Comparison of ENCODE assay signal across 8 mouse cellular contexts in genomic region chr10:79717640-79718357, GRCm38 (mm10). TPM values are rescaled to one million over a fixed set of nuclear protein-coding genes. Genes with fewer than 3 reads are reported as not detected.
DNase-seq lines count a peak whose midpoint lies in the region; ATAC-seq and TF ChIP-seq lines count a peak whose summit lies in the region.

No protein-coding gene starts in this region.

- peak; percentile 60 for DNase-seq in heart, adult 8-10 months (ENCODE audit: low spot score)
- no peak for DNase-seq in heart, postnatal 25 days (ENCODE audit: low spot score)
- peak; percentile 74 to 79 for DNase-seq in cerebellum, postnatal 10 days
- DNase-seq in gastrocnemius, postnatal 36 days, result peak; percentile 52 to 63
- peak; percentile 76 for DNase-seq in kidney, adult 2 months
- DNase-seq in ovary, postnatal 10 days (ENCODE audit: low spot score), result peak; percentile 69
- no peak for DNase-seq in frontal cortex, postnatal 10 days (ENCODE audit: low spot score in 2 of 2)

- intact Hi-C loops in heart, postnatal 25 days (cut with DNase I), result no loop called here
- intact Hi-C loops in gastrocnemius, postnatal 36 days (cut with DNase I), result no loop called here

- 2% methylated on average over 43 of the region's 43 CpGs for WGBS in kidney, adult 2 months
- 5% methylated on average over 43 of the region's 43 CpGs for whole genome bisulfite sequencing in lung, embryonic 16.5 days

- TF ChIP-seq POLR2A in kidney, adult 2 months (IDR thresholded peaks at IDR 0.05; ENCODE audit: low read depth, low read length), result no peak

- no peaks in the 10 kb centered on the region for H3K9me3 ChIP-seq in lung, embryonic 16.5 days (ENCODE audit: control insufficient read depth, low read length)

- no peak for TF ChIP-seq CTCF in kidney, adult 2 months (conservative IDR thresholded peaks at IDR 0.05; ENCODE audit: insufficient read depth, insufficient read length, low read depth, low read length)

- H3K27me3 ChIP-seq in kidney, adult 2 months (replicated peaks; ENCODE audit: control insufficient read depth, insufficient read depth, low read length), result no peaks in the 10 kb centered on the region
- peaks cover 37% of the 10 kb centered on the region for H3K27me3 ChIP-seq in lung, embryonic 16.5 days (ENCODE audit: control insufficient read depth, insufficient read depth, low read depth, low read length)

- ATAC-seq in lung, embryonic 16.5 days (ENCODE audit: low read depth), result no peak

- no peaks in the 10 kb centered on the region for H3K4me1 ChIP-seq in kidney, adult 2 months (ENCODE audit: control insufficient read depth, insufficient read depth, low read length)
- peaks cover 13% of the 10 kb centered on the region for H3K4me1 ChIP-seq in lung, embryonic 16.5 days (replicated peaks; ENCODE audit: control insufficient read depth, insufficient read depth, low read length)

- H3K27ac ChIP-seq in kidney, adult 2 months (ENCODE audit: insufficient read depth, low read depth, low read length), result no peak overlapping the region
- no peak overlapping the region for H3K27ac ChIP-seq in lung, embryonic 16.5 days (ENCODE audit: low read length)

- H3K4me2 ChIP-seq in lung, embryonic 16.5 days (ENCODE audit: low read depth, low read length), result peak overlapping the region; percentile 79; the same call in 1 of the 2 replicates

- H3K9ac ChIP-seq in lung, embryonic 16.5 days (ENCODE audit: low read length), result no peak overlapping the region

- no peaks in the 10 kb centered on the region for H3K36me3 ChIP-seq in kidney, adult 2 months (ENCODE audit: control insufficient read depth, insufficient read depth, low read length)
- no peaks in the 10 kb centered on the region for H3K36me3 ChIP-seq in lung, embryonic 16.5 days (ENCODE audit: control insufficient read depth, insufficient read depth, low read length)

- H3K4me3 ChIP-seq in kidney, adult 2 months (ENCODE audit: insufficient read depth, low read depth, low read length), result no peak overlapping the region
- peak overlapping the region; percentile 14; the same call in 1 of the 2 replicates for H3K4me3 ChIP-seq in lung, embryonic 16.5 days (ENCODE audit: low read length)

RNA-seq across cellular contexts. Expression of gene Hcn2, which starts 1.4 kb away (rescaled TPM):
- 10 to 100 TPM; 13.7 to 16.7 (median 15.1) TPM for total RNA-seq in heart, adult 8-10 months (2022)
- total RNA-seq in heart, postnatal 25 days (2021), result 10 to 100 TPM; 26.0 to 28.5 TPM
- total RNA-seq in gastrocnemius, postnatal 36 days (2021), result under 1 TPM; 0.72 to 0.79 TPM
- polyA plus RNA-seq in kidney, adult 2 months (2012; rRNA removed), result 1.5 and 1.9 TPM in 2 replicates
- not detected in 2 replicates for polyA plus RNA-seq in lung, embryonic 16.5 days (2015; fragmentation: Nextera tagmentation; extraction: Ambion mirVana)

RNA-seq across cellular contexts. Expression of gene Bsg, which starts 13.5 kb away (rescaled TPM):
- 1,000 to 10,000 TPM; 1,424 to 1,552 (median 1,533) TPM for total RNA-seq in heart, adult 8-10 months (2022)
- 1,000 to 10,000 TPM; 1,236 to 1,242 TPM for total RNA-seq in heart, postnatal 25 days (2021)
- total RNA-seq in gastrocnemius, postnatal 36 days (2021), result 100 to 1,000 TPM; 528 to 635 TPM
- 825 and 914 TPM in 2 replicates for polyA plus RNA-seq in kidney, adult 2 months (2012; rRNA removed)
- 1,174 and 1,330 TPM in 2 replicates for polyA plus RNA-seq in lung, embryonic 16.5 days (2015; fragmentation: Nextera tagmentation; extraction: Ambion mirVana)

RNA-seq across cellular contexts. Expression of gene Polrmt, which starts 28.6 kb away (rescaled TPM):
- 10 to 100 TPM; 41.1 to 54.7 (median 47.0) TPM for total RNA-seq in heart, adult 8-10 months (2022)
- 10 to 100 TPM; 37.0 to 38.6 TPM for total RNA-seq in heart, postnatal 25 days (2021)
- 10 to 100 TPM; 29.4 to 33.2 TPM for total RNA-seq in gastrocnemius, postnatal 36 days (2021)
- 66.3 and 77.9 TPM in 2 replicates for polyA plus RNA-seq in kidney, adult 2 months (2012; rRNA removed)
- 46.2 and 47.8 TPM in 2 replicates for polyA plus RNA-seq in lung, embryonic 16.5 days (2015; fragmentation: Nextera tagmentation; extraction: Ambion mirVana)

RNA-seq across cellular contexts. Expression of gene Gzmm, which starts 29.0 kb away (rescaled TPM):
- 1 to 10 TPM; 7.6 to 9.0 (median 8.3) TPM for total RNA-seq in heart, adult 8-10 months (2022)
- 1 to 10 TPM; 6.0 to 7.2 TPM for total RNA-seq in heart, postnatal 25 days (2021)
- 1 to 10 TPM; 4.4 to 6.0 TPM for total RNA-seq in gastrocnemius, postnatal 36 days (2021)
- polyA plus RNA-seq in kidney, adult 2 months (2012; rRNA removed), result 0.34 and 0.94 TPM in 2 replicates
- polyA plus RNA-seq in lung, embryonic 16.5 days (2015; fragmentation: Nextera tagmentation; extraction: Ambion mirVana), result 0.62 and 0.98 TPM in 2 replicates

RNA-seq across cellular contexts. Expression of gene Cdc34, which starts 35.8 kb away (rescaled TPM):
- total RNA-seq in heart, adult 8-10 months (2022), result 100 to 1,000 TPM; 201 to 230 (median 213) TPM
- total RNA-seq in heart, postnatal 25 days (2021), result 100 to 1,000 TPM; 183 to 190 TPM
- total RNA-seq in gastrocnemius, postnatal 36 days (2021), result 100 to 1,000 TPM; 344 to 378 TPM
- 159 and 183 TPM in 2 replicates for polyA plus RNA-seq in kidney, adult 2 months (2012; rRNA removed)
- 64.0 and 68.9 TPM in 2 replicates for polyA plus RNA-seq in lung, embryonic 16.5 days (2015; fragmentation: Nextera tagmentation; extraction: Ambion mirVana)

Comparison
In these comparisons a context has a peak if more than half of its experiments do, and no peak if none do; other contexts are left out.
1. DNase-seq: peak in heart, adult 8-10 months (single experiment), cerebellum, postnatal 10 days (2 of 2), gastrocnemius, postnatal 36 days (2 of 2), kidney, adult 2 months (single experiment) and ovary, postnatal 10 days (single experiment); none in heart, postnatal 25 days (single experiment) and frontal cortex, postnatal 10 days (0 of 2).
2. RNA of gene Hcn2, which starts 1.4 kb away (total RNA-seq): 26.0 to 28.5 TPM in heart, postnatal 25 days and 13.7 to 16.7 TPM in heart, adult 8-10 months; 0.72 to 0.79 TPM in gastrocnemius, postnatal 36 days; every median in the first group is over 4 times any median in the second.